Comparison of ENCODE assay signal across 22 mouse cellular contexts in genomic region chr19:21669650-21670049, GRCm38 (mm10). TPM values are rescaled to one million over a fixed set of nuclear protein-coding genes. Genes with fewer than 3 reads are reported as not detected.
A peak's percentile ranks its signal among the peaks of the same experiment; 100 is the strongest.
DNase-seq lines count a peak whose midpoint lies in the region; ATAC-seq lines count a peak whose summit lies in the region.
"Had no signal": no experiment of that assay in that cellular context is flagged by ENCODE, and none has a peak within 500 bp of the region (broad histone marks: within the 10 kb centered on the region; RNA-seq: fewer than 3 reads in every experiment).

No protein-coding gene starts in this region.

- no peak overlapping the region for H3K9ac ChIP-seq in kidney, embryonic 14.5 days (ENCODE audit: low read depth, low read length)
- H3K9ac ChIP-seq in intestine, embryonic 16.5 days (ENCODE audit: low read depth, low read length), result no peak overlapping the region
- H3K9ac ChIP-seq: embryonic facial prominence, embryonic 12.5 days; embryonic facial prominence, embryonic 15.5 days; forebrain, postnatal 0 days; hindbrain, embryonic 12.5 days had no signal

- H3K27ac ChIP-seq in kidney, embryonic 14.5 days (ENCODE audit: low read depth, low read length), result no peak overlapping the region
- no peak overlapping the region for H3K27ac ChIP-seq in intestine, embryonic 16.5 days (ENCODE audit: low read length)
- H3K27ac ChIP-seq: embryonic facial prominence, embryonic 12.5 days; embryonic facial prominence, embryonic 15.5 days; gastrocnemius, adult 2 months; hindbrain, embryonic 12.5 days had no signal

- H3K36me3 ChIP-seq in kidney, embryonic 14.5 days (ENCODE audit: control insufficient read depth, insufficient read depth, low read length), result no peaks in the 10 kb centered on the region
- H3K36me3 ChIP-seq in megakaryocyte, embryonic 14.5 days (replicated peaks; ENCODE audit: low read length), result peaks cover 56% of the 10 kb centered on the region
- no peaks in the 10 kb centered on the region for H3K36me3 ChIP-seq in intestine, embryonic 16.5 days (ENCODE audit: control insufficient read depth, insufficient read depth, low read length)
- H3K36me3 ChIP-seq: embryonic facial prominence, embryonic 12.5 days; embryonic facial prominence, embryonic 15.5 days; hindbrain, embryonic 12.5 days had no signal

- H3K4me1 ChIP-seq in kidney, embryonic 14.5 days (ENCODE audit: control insufficient read depth, insufficient read depth, low read length), result no peaks in the 10 kb centered on the region
- H3K4me1 ChIP-seq in megakaryocyte, embryonic 14.5 days, result peaks cover 56% of the 10 kb centered on the region
- H3K4me1 ChIP-seq in intestine, embryonic 16.5 days (ENCODE audit: control insufficient read depth, insufficient read depth, low read length), result 0 out of 2 replicates have a peak, but pooled peaks cover 3% of the 10 kb centered on the region
- H3K4me1 ChIP-seq: embryonic facial prominence, embryonic 12.5 days; embryonic facial prominence, embryonic 15.5 days; hindbrain, embryonic 12.5 days had no signal

- DNase-seq in kidney, adult 11 months, result peak; percentile 23
- DNase-seq in ovary, postnatal 14 days (ENCODE audit: low spot score), result no peak
- DNase-seq: adrenal gland, postnatal 10 days; adrenal gland, postnatal 36 days; cerebellum, adult 11 months; cerebellum, adult 2 months; cerebellum, adult 9-11 months; cerebellum, postnatal 25 days; forebrain, postnatal 0 days; gastrocnemius, adult 2 months; gastrocnemius, postnatal 14 days; heart, adult 11 months had no signal

- no peak overlapping the region for H3K4me3 ChIP-seq in kidney, embryonic 14.5 days (ENCODE audit: low read length)
- peak overlapping the region; percentile 54 for H3K4me3 ChIP-seq in megakaryocyte, embryonic 14.5 days (replicated peaks)
- H3K4me3 ChIP-seq in intestine, embryonic 16.5 days (ENCODE audit: low read length), result no peak overlapping the region
- H3K4me3 ChIP-seq: embryonic facial prominence, embryonic 12.5 days; embryonic facial prominence, embryonic 15.5 days; gastrocnemius, adult 2 months; hindbrain, embryonic 12.5 days had no signal

- ATAC-seq in kidney, embryonic 14.5 days (ENCODE audit: low FRiP score, low TSS enrichment), result no peak
- no peak for ATAC-seq in megakaryocyte, adult 5-6 weeks (ENCODE audit: poor library complexity, severe bottlenecking)
- peak; percentile 53; the same call in 1 of the 2 replicates for ATAC-seq in intestine, embryonic 16.5 days
- ATAC-seq in cerebellum, adult (ENCODE audit: insufficient number of reproducible peaks, low FRiP score, low TSS enrichment), result no peak
- ATAC-seq: forebrain, embryonic 14.5 days; forebrain, postnatal 0 days had no signal

- H3K27me3 ChIP-seq in kidney, embryonic 14.5 days (ENCODE audit: control insufficient read depth, insufficient read depth, low read length), result no peaks in the 10 kb centered on the region
- H3K27me3 ChIP-seq in megakaryocyte, embryonic 14.5 days (replicated peaks), result no peaks in the 10 kb centered on the region
- H3K27me3 ChIP-seq in intestine, embryonic 16.5 days (replicated peaks; ENCODE audit: control insufficient read depth, insufficient read depth, low read length), result no peaks in the 10 kb centered on the region
- H3K27me3 ChIP-seq: embryonic facial prominence, embryonic 12.5 days; embryonic facial prominence, embryonic 15.5 days; hindbrain, embryonic 12.5 days had no signal

- H3K9me3 ChIP-seq in kidney, embryonic 14.5 days (ENCODE audit: control insufficient read depth, low read length), result no peaks in the 10 kb centered on the region; the same call in 1 of the 2 replicates
- H3K9me3 ChIP-seq in megakaryocyte, embryonic 14.5 days, result no peaks in the 10 kb centered on the region
- no peaks in the 10 kb centered on the region for H3K9me3 ChIP-seq in intestine, embryonic 16.5 days (ENCODE audit: control insufficient read depth, low read length)
- H3K9me3 ChIP-seq: embryonic facial prominence, embryonic 12.5 days; embryonic facial prominence, embryonic 15.5 days; hindbrain, embryonic 12.5 days had no signal

- H3K4me2 ChIP-seq in kidney, embryonic 14.5 days (replicated peaks; ENCODE audit: low read depth, low read length), result no peak overlapping the region
- H3K4me2 ChIP-seq in intestine, embryonic 16.5 days (ENCODE audit: low read depth, low read length), result no peak overlapping the region
- H3K4me2 ChIP-seq: embryonic facial prominence, embryonic 12.5 days; embryonic facial prominence, embryonic 15.5 days; heart, embryonic 11.5 days; hindbrain, embryonic 12.5 days had no signal

- WGBS in kidney, embryonic 14.5 days, result 76% methylated on average over 4 of the region's 4 CpGs
- 81% methylated on average over 4 of the region's 4 CpGs for WGBS in intestine, embryonic 16.5 days

RNA-seq across cellular contexts. Expression of gene Abhd17b, which starts 16.7 kb away (rescaled TPM):
- 31.2 and 43.0 TPM in 2 replicates for polyA plus RNA-seq in kidney, embryonic 14.5 days (2014; fragmentation: Nextera tagmentation; extraction: Ambion mirVana)
- polyA plus RNA-seq in megakaryocyte, embryonic 14.5 days (2012; ENCODE audit: insufficient read depth, low replicate concordance), result 2.5 and 10.1 TPM in 2 replicates
- 42.9 and 47.2 TPM in 2 replicates for total RNA-seq in megakaryocyte, adult 5-6 weeks (2015)
- 30.3 and 32.8 TPM in 2 replicates for total RNA-seq in megakaryocyte, adult 5-6 weeks (2017)
- polyA plus RNA-seq in intestine, embryonic 16.5 days (2015; fragmentation: Nextera tagmentation; extraction: Ambion mirVana), result 7.3 and 15.9 TPM in 2 replicates

RNA-seq across cellular contexts. Expression of gene 1110059E24Rik, which starts 16.9 kb away (rescaled TPM):
- 69.1 and 87.5 TPM in 2 replicates for polyA plus RNA-seq in kidney, embryonic 14.5 days (2014; fragmentation: Nextera tagmentation; extraction: Ambion mirVana)
- polyA plus RNA-seq in megakaryocyte, embryonic 14.5 days (2012; ENCODE audit: insufficient read depth, low replicate concordance), result 5.4 TPM in 1 of 2 replicates, not detected in the other
- total RNA-seq in megakaryocyte, adult 5-6 weeks (2015), result 34.3 and 36.9 TPM in 2 replicates
- total RNA-seq in megakaryocyte, adult 5-6 weeks (2017), result 54.9 and 56.5 TPM in 2 replicates
- 63.4 and 63.9 TPM in 2 replicates for polyA plus RNA-seq in intestine, embryonic 16.5 days (2015; fragmentation: Nextera tagmentation; extraction: Ambion mirVana)

Comparison
In these comparisons a context has a peak if more than half of its experiments do, and no peak if none do; other contexts are left out.
1. RNA of gene 1110059E24Rik, which starts 16.9 kb away (polyA plus RNA-seq): 69.1 to 87.5 TPM in kidney, embryonic 14.5 days and 63.4 to 63.9 TPM in intestine, embryonic 16.5 days; 5.4 TPM in megakaryocyte, embryonic 14.5 days; every median in the first group is over 10 times any median in the second.